Mouse (Mus musculus): ENCODE results near the gene Oser1. TPM values are rescaled to one million over a fixed set of nuclear protein-coding genes. Genes with fewer than 3 reads are reported as not detected.

Gene Oser1
- polyA plus RNA-seq, 1 experiment from 2014 or later, result 88.7 TPM

DNA sequence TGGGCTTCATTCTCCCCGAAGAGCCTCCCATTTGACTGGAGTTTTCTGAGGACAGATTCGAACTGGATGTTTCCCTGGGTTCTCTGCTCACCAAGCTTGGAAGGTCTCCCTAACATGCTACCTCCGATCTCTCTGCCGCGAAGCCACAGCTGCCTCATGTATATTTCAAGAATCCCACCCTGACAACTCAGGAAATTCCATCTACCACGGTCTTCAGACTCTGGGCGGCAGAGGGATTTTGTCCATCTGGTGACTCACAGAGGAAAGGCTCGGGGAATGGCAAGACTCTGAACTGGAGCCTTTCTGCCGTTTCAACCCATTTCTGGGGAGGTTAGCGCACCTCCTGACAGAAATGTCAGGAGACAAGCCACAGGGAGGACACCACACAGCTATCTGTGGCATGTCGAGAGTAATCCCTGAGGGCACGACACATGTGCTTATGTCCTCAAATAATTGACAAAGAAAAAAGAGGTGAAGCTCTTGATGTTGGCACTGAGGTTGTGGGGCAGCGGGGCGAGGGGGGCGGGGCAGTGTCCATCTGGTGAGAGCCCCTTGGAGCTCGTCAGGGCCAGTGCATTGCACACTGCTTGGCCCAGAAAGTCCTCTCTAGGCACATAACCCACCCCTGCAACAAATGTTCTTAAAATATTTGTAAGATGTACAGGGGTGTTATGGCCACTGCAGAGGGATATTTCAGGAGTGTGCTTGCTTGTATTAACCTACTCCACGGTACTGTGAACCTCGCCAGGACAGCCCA is 59.5 kb downstream of the Oser1 start:
- WGBS, result 81% methylated on average over 18 of the region's 18 CpGs
- DNase-seq (ENCODE audit: low spot score), result no peak
- Histone ChIP-seq H3K27me3 (ENCODE audit: control insufficient read depth, insufficient read depth, low read length) (no peaks in the 10 kb centered on the region), H3K27ac (ENCODE audit: low read depth, low read length) (no peak overlapping the region), H3K9ac (ENCODE audit: low read depth, low read length) (no peak overlapping the region), H3K36me3 (ENCODE audit: control insufficient read depth, insufficient read depth, low read length) (no peaks in the 10 kb centered on the region), H3K9me3 (ENCODE audit: control insufficient read depth, low read length) (no peaks in the 10 kb centered on the region), H3K4me2 (replicated peaks; ENCODE audit: low read depth, low read length) (no peak overlapping the region), H3K4me1 (replicated peaks; ENCODE audit: control insufficient read depth, insufficient read depth, low read length) (no peaks in the 10 kb centered on the region), H3K4me3 (ENCODE audit: low read depth, low read length) (no peak overlapping the region)
- no peak for ATAC-seq (ENCODE audit: low FRiP score)

DNA sequence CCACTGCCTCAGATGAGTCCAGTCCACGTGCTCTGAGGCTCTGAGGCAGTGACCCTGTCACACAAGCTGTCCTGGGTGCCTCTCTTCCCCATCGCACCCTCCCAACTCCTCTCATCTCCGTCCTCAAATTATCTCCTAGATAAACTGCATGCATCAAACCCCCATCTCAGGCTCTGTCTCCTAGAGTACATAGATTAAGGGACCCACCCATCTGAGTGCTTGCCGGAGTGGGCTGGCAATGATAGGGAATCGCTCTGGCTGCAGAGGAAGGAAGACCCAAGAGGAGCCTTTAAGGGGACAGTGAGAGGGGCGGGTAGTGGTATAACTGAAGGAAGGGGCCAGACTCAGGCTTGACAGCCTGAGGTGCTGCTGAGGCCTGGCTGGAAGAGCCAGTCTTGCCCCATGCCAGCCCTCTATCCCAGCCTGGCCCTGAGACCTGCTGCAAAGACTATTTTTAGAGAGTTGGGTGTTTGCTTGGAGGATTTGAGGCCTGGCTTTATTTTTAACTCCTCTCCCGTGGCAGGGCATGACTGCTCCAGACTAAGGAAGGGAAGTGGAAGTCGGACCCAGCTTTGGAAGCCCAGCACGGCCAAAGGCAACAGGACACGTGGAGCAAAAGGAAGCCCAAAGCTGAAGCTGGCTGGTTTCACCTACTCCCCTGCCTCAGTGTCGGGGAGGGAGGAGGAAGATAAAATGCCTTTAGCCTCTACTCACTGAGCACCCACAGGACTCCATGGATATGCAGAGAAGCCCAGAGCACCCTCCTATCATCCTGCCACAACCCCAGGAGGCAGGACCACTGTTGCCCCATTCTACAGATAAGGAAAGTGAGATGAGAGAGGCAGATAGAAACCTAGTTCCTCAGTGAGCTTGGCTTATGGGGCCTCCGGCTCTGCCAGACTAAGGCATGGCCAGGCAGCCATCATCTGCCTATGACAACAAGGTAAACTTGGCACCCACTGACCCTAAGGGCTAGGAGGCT is 61.3 kb downstream of the Oser1 start:
- Histone ChIP-seq H3K4me2 (replicated peaks; ENCODE audit: low read depth, low read length) (no peak overlapping the region), H3K27me3 (ENCODE audit: control insufficient read depth, insufficient read depth, low read length) (no peaks in the 10 kb centered on the region), H3K9ac (ENCODE audit: low read depth, low read length) (no peak overlapping the region), H3K4me1 (replicated peaks; ENCODE audit: control insufficient read depth, insufficient read depth, low read length) (no peaks in the 10 kb centered on the region), H3K9me3 (ENCODE audit: control insufficient read depth, low read length) (no peaks in the 10 kb centered on the region), H3K4me3 (ENCODE audit: low read depth, low read length) (no peak overlapping the region), H3K27ac (ENCODE audit: low read depth, low read length) (no peak overlapping the region), H3K36me3 (ENCODE audit: control insufficient read depth, insufficient read depth, low read length) (no peaks in the 10 kb centered on the region)
- 80% methylated on average over 12 of the region's 12 CpGs for WGBS
- no peak for DNase-seq (ENCODE audit: low spot score)
- no peak for ATAC-seq (ENCODE audit: low FRiP score)

- H3K4me3 ChIP-seq (ENCODE audit: low read depth, low read length), result no peak overlapping the region
- H3K4me1 ChIP-seq (replicated peaks; ENCODE audit: control insufficient read depth, insufficient read depth, low read length), result no peaks in the 10 kb centered on the region
- H3K4me2 ChIP-seq (replicated peaks; ENCODE audit: low read depth, low read length), result no peak overlapping the region
- H3K9ac ChIP-seq (ENCODE audit: low read depth, low read length), result no peak overlapping the region
- 82% methylated on average over 16 of the region's 16 CpGs for WGBS
- no peaks in the 10 kb centered on the region for H3K36me3 ChIP-seq (ENCODE audit: control insufficient read depth, insufficient read depth, low read length)
- no peak for DNase-seq (ENCODE audit: low spot score)
- ATAC-seq (ENCODE audit: low FRiP score), result no peak
- no peak overlapping the region for H3K27ac ChIP-seq (ENCODE audit: low read depth, low read length)
- no peaks in the 10 kb centered on the region for H3K9me3 ChIP-seq (ENCODE audit: control insufficient read depth, low read length)
- no peaks in the 10 kb centered on the region for H3K27me3 ChIP-seq (ENCODE audit: control insufficient read depth, insufficient read depth, low read length)
Observed at GRCm38 (mm10) chr2:163360858-163361623, 63.5 kb downstream of the Oser1 start.

GRCm38 (mm10) chr2:163359253-163359652 is 65.2 kb downstream of the Oser1 start:
- H3K4me2 ChIP-seq (replicated peaks; ENCODE audit: low read depth, low read length), result no peak overlapping the region
- H3K36me3 ChIP-seq (ENCODE audit: control insufficient read depth, insufficient read depth, low read length), result no peaks in the 10 kb centered on the region
- no peaks in the 10 kb centered on the region for H3K27me3 ChIP-seq (ENCODE audit: control insufficient read depth, insufficient read depth, low read length)
- no peaks in the 10 kb centered on the region for H3K4me1 ChIP-seq (replicated peaks; ENCODE audit: control insufficient read depth, insufficient read depth, low read length)
- H3K27ac ChIP-seq (ENCODE audit: low read depth, low read length), result no peak overlapping the region
- H3K9me3 ChIP-seq (ENCODE audit: control insufficient read depth, low read length), result no peaks in the 10 kb centered on the region
- 68% methylated on average over 2 of the region's 2 CpGs for WGBS
- no peak for ATAC-seq (ENCODE audit: low FRiP score)
- H3K4me3 ChIP-seq (ENCODE audit: low read depth, low read length), result no peak overlapping the region
- no peak for DNase-seq (ENCODE audit: low spot score)
- H3K9ac ChIP-seq (ENCODE audit: low read depth, low read length), result no peak overlapping the region

DNA sequence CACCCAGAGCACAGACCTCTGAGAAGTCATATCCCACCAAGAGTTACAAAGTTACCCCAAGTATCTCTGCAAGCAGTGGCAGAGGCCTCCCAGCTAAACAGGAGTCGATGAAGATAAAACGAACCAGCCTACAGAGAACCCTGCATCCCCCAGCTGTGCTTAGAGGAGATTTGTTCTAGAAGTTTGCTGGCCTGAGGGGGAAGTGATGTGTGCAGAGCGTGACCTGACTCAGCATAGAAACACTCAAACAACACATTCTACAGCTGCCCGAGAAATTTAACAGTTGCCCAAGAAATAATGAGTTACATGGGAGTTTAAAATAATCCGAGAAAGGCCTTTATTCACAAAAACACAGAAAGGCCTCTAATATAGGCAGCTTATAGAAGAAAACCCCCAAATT is 65.8 kb downstream of the Oser1 start:
- Histone ChIP-seq H3K4me3 (ENCODE audit: low read depth, low read length) (no peak overlapping the region), H3K27me3 (ENCODE audit: control insufficient read depth, insufficient read depth, low read length) (no peaks in the 10 kb centered on the region), H3K36me3 (ENCODE audit: control insufficient read depth, insufficient read depth, low read length) (no peaks in the 10 kb centered on the region), H3K9me3 (ENCODE audit: control insufficient read depth, low read length) (no peaks in the 10 kb centered on the region), H3K4me1 (replicated peaks; ENCODE audit: control insufficient read depth, insufficient read depth, low read length) (no peaks in the 10 kb centered on the region), H3K27ac (ENCODE audit: low read depth, low read length) (no peak overlapping the region), H3K4me2 (replicated peaks; ENCODE audit: low read depth, low read length) (no peak overlapping the region), H3K9ac (ENCODE audit: low read depth, low read length) (no peak overlapping the region)
- DNase-seq (ENCODE audit: low spot score) (no peak), ATAC-seq (ENCODE audit: low FRiP score) (no peak)
- WGBS, result 82% methylated on average over 5 of the region's 5 CpGs

DNA sequence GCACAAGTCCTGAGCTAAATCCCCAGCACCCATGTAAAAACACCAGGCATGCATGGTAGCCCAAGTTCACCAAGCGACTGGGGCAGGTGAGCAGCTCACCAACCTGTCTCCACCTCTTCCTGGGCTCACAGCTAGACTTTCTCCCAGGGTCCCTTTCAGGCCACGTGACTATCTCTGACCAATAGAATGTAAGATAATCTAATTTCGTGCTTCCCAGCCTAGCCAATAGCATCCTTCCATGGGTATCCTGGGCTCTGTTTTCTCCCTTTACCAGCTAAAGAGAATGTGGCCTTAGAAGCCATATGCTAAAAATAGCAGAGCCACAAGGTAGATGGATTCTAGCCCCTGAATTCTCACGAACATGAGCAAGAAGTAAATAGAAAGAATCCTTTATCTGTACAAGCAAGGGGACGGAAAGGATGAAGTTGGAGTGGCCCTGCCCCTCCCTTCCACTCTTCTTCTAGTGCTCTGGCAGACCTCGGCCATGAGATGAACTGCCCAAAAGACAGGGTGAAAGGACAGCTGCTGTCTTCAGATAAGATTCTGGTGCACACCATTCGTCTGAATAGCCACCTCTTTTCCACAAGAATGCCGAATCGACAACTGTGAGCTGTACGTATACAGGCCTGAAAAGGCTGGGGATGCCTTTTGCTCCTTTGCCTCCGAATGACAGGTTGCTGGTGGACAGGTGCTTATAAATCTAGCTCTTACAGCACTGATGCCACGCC is 68.2 kb downstream of the Oser1 start:
- Histone ChIP-seq H3K9ac (ENCODE audit: low read depth, low read length) (no peak overlapping the region), H3K4me1 (replicated peaks; ENCODE audit: control insufficient read depth, insufficient read depth, low read length) (no peaks in the 10 kb centered on the region), H3K9me3 (ENCODE audit: control insufficient read depth, low read length) (no peaks in the 10 kb centered on the region), H3K4me3 (ENCODE audit: low read depth, low read length) (no peak overlapping the region), H3K27ac (ENCODE audit: low read depth, low read length) (peak overlapping the region; percentile 24; the same call in 1 of the 2 replicates), H3K4me2 (replicated peaks; ENCODE audit: low read depth, low read length) (no peak overlapping the region), H3K27me3 (ENCODE audit: control insufficient read depth, insufficient read depth, low read length) (no peaks in the 10 kb centered on the region), H3K36me3 (ENCODE audit: control insufficient read depth, insufficient read depth, low read length) (no peaks in the 10 kb centered on the region)
- WGBS, result 85% methylated on average over 12 of the region's 12 CpGs
- ATAC-seq (ENCODE audit: low FRiP score) (no peak), DNase-seq (ENCODE audit: low spot score) (no peak)

Data from hindbrain, embryonic 11.5 days (tissue).